Comparison of ENCODE assay signal across 29 mouse cellular contexts in the genomic region with DNA sequence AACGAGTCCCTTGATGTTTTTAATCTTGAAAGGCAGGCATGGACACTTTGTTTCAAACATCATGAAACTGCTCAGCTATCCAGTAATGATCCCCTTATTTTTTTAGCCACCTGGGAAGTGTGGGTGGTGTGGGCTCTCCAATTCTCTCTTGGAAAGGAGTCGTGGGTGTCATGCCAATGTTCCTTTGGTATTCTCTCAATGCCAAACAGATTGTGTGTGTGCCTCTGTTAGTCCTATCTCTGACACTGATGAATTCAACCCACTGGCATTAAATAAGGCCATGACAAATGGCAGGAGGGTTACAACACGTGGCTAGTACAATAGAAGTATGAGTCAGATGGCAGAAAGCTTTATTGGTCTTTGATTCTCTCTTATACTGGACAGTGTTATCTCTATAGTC.
DNase-seq lines count a peak whose midpoint lies in the region; ATAC-seq and TF ChIP-seq lines count a peak whose summit lies in the region.
"Had no signal": no experiment of that assay in that cellular context is flagged by ENCODE, and none has a peak within 500 bp of the region (broad histone marks: within the 10 kb centered on the region; RNA-seq: fewer than 3 reads in every experiment).

No protein-coding gene starts in this region.

- H3K36me3 ChIP-seq in heart, adult 2 months (ENCODE audit: control insufficient read depth, insufficient read depth, low read length), result no peaks in the 10 kb centered on the region
- H3K36me3 ChIP-seq in kidney, embryonic 16.5 days (ENCODE audit: insufficient read depth, low read length), result no peaks in the 10 kb centered on the region
- H3K36me3 ChIP-seq: embryonic facial prominence, embryonic 13.5 days; heart, embryonic 10.5 days; limb, embryonic 10.5 days; liver, embryonic 15.5 days; lung, embryonic 15.5 days; neural tube, embryonic 12.5 days had no signal

- no peaks in the 10 kb centered on the region for H3K79me2 ChIP-seq in heart, adult 2 months (replicated peaks; ENCODE audit: control insufficient read depth, insufficient read depth, low read length)

- no peak for TF ChIP-seq CTCF in heart, adult 2 months (IDR thresholded peaks at IDR 0.05)

- ATAC-seq in kidney, embryonic 16.5 days (ENCODE audit: low FRiP score, low TSS enrichment), result no peak
- ATAC-seq: forebrain, embryonic 13.5 days; inflammation-experienced regulatory T-cells, adult 6 months had no signal

- no peak overlapping the region for H3K27ac ChIP-seq in heart, adult 2 months
- H3K27ac ChIP-seq in kidney, embryonic 16.5 days (ENCODE audit: low read length), result no peak overlapping the region
- H3K27ac ChIP-seq: embryonic facial prominence, embryonic 13.5 days; forebrain, embryonic 13.5 days; gastrocnemius, adult 2 months; heart, embryonic 10.5 days; hindbrain, embryonic 14.5 days; kidney, postnatal 0 days; limb, embryonic 10.5 days; liver, embryonic 15.5 days; lung, embryonic 15.5 days; neural tube, embryonic 12.5 days had no signal

- no peak for TF ChIP-seq EP300 in heart, adult 2 months (IDR thresholded peaks at IDR 0.05; ENCODE audit: insufficient read depth, low read depth, low read length)

- no peak for TF ChIP-seq POLR2A in heart, adult 2 months (IDR thresholded peaks at IDR 0.05; ENCODE audit: insufficient read depth, low read depth, low read length)

- WGBS in heart, adult 2 months, result 51% methylated on average over 3 of the region's 3 CpGs
- 57% methylated on average over 3 of the region's 3 CpGs for WGBS in kidney, embryonic 16.5 days

- no peak overlapping the region for H3K4me3 ChIP-seq in heart, adult 2 months
- H3K4me3 ChIP-seq in kidney, embryonic 16.5 days (ENCODE audit: low read length), result no peak overlapping the region
- H3K4me3 ChIP-seq: embryonic facial prominence, embryonic 13.5 days; erythroblast, embryonic 14.5 days; forebrain, embryonic 13.5 days; gastrocnemius, adult 2 months; heart, embryonic 10.5 days; limb, embryonic 10.5 days; liver, embryonic 15.5 days; lung, embryonic 15.5 days; neural tube, embryonic 12.5 days had no signal

- DNase-seq in heart, adult 11 months, result peak; percentile 58
- DNase-seq in heart, adult 2 months, result no peak
- DNase-seq in 3T3-L1 (ENCODE audit: low read depth, low spot score), result peak; percentile 20
- peak; percentile 57 to 90 for DNase-seq in layer of hippocampus, adult 18-20 months (ENCODE audit: low spot score in 2 of 2)
- DNase-seq in layer of hippocampus, postnatal 14 days (ENCODE audit: low spot score in 2 of 2), result peak; percentile 30 to 85
- no peak for DNase-seq in ovary, postnatal 14 days (ENCODE audit: low spot score)
- DNase-seq: adrenal gland, adult 2 months; cerebellum, adult 2 months; cerebellum, postnatal 36 days; embryo, embryonic 11 days; gastrocnemius, adult 2 months; heart, postnatal 4 days; kidney, adult 18-20 months; liver; lung, postnatal 4 days; midbrain, embryonic 14.5 days; spleen, adult 18-20 months had no signal

- no peaks in the 10 kb centered on the region for H3K27me3 ChIP-seq in heart, adult 2 months (ENCODE audit: control insufficient read depth, insufficient read depth, low read length)
- no peaks in the 10 kb centered on the region for H3K27me3 ChIP-seq in kidney, embryonic 16.5 days (ENCODE audit: insufficient read depth, low read length)
- H3K27me3 ChIP-seq: embryonic facial prominence, embryonic 13.5 days; forebrain, embryonic 13.5 days; liver, embryonic 15.5 days; lung, embryonic 15.5 days; neural tube, embryonic 12.5 days had no signal

- no peaks in the 10 kb centered on the region for H3K4me1 ChIP-seq in heart, adult 2 months (ENCODE audit: control insufficient read depth, insufficient read depth, low read length)
- no peaks in the 10 kb centered on the region for H3K4me1 ChIP-seq in kidney, embryonic 16.5 days (ENCODE audit: insufficient read depth, low read length)
- H3K4me1 ChIP-seq: embryonic facial prominence, embryonic 13.5 days; forebrain, embryonic 13.5 days; heart, embryonic 10.5 days; limb, embryonic 10.5 days; liver, embryonic 15.5 days; lung, embryonic 15.5 days; neural tube, embryonic 12.5 days had no signal

- no peak overlapping the region for H3K4me2 ChIP-seq in kidney, embryonic 16.5 days (replicated peaks; ENCODE audit: low read depth, low read length)
- H3K4me2 ChIP-seq: embryonic facial prominence, embryonic 13.5 days; forebrain, embryonic 13.5 days; hindbrain, embryonic 14.5 days; liver, embryonic 15.5 days; lung, embryonic 15.5 days; neural tube, embryonic 12.5 days had no signal

- intact Hi-C loops in heart, adult 2 months (cut with DNase I), result no loop called here

- no peak overlapping the region for H3K9ac ChIP-seq in heart, adult 2 months (ENCODE audit: low read depth, low read length)
- H3K9ac ChIP-seq in kidney, embryonic 16.5 days (replicated peaks; ENCODE audit: low read length), result no peak overlapping the region
- H3K9ac ChIP-seq: embryonic facial prominence, embryonic 13.5 days; forebrain, embryonic 13.5 days; hindbrain, embryonic 14.5 days; liver, embryonic 15.5 days; lung, embryonic 15.5 days; neural tube, embryonic 12.5 days had no signal

- H3K9me3 ChIP-seq in kidney, embryonic 16.5 days (ENCODE audit: low read length), result no peaks in the 10 kb centered on the region
- H3K9me3 ChIP-seq: embryonic facial prominence, embryonic 13.5 days; forebrain, embryonic 13.5 days; heart, embryonic 10.5 days; limb, embryonic 10.5 days; liver, embryonic 15.5 days; lung, embryonic 15.5 days; neural tube, embryonic 12.5 days had no signal

Comparison
In these comparisons a context has a peak if more than half of its experiments do, and no peak if none do; other contexts are left out.
1. DNase-seq: peak in heart, adult 11 months (single experiment), 3T3-L1 (single experiment), layer of hippocampus, adult 18-20 months (2 of 2) and layer of hippocampus, postnatal 14 days (2 of 2); none in heart, adult 2 months (0 of 2) and ovary, postnatal 14 days (single experiment).